Mouse (Mus musculus): ENCODE measurements at regions not wholly inside any gene's neighbourhood (a gene's known extent, or its start where the extent isn't known, plus 50 kb on each side); places are given as distances from the start of the nearest gene placed in this dataset.

GRCm38 (mm10) chr10:100865501-100866181 lies 275.4 kb downstream of the 1700017N19Rik start:
- TF ChIP-seq EP300 (IDR thresholded peaks at IDR 0.05; ENCODE audit: low read depth) (no peak), CTCF (IDR thresholded peaks at IDR 0.05; ENCODE audit: low read depth) (no peak)
